Mouse (Mus musculus) heart, adult 11 months (tissue): ENCODE results near the gene Abi3bp.

Experiments used
- DNase-seq: peaks from one replicate; pipeline ENCODE4 v3.0.0; 2022

The Abi3bp gene

DNA sequence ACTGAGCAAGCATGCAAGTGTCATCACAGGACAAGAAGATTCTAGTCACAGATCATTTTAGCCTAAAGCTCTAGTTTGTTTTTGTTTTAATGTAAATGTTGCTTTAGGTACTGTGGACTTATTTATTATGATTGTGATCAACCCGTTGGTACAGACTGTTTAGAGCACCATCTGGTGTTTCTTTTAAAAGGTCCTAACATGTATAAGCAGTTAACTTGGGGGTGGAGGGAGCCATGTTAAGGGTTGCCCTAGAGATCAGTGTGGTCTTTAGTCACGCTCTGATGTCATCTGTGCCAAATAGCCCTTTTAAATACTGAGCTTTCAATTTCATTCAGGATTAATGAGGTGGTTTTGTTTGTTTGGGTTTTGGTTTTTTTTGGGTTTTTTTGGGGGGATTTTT is 218.8 kb downstream of the Abi3bp start:
- DNase-seq: no peak

DNA sequence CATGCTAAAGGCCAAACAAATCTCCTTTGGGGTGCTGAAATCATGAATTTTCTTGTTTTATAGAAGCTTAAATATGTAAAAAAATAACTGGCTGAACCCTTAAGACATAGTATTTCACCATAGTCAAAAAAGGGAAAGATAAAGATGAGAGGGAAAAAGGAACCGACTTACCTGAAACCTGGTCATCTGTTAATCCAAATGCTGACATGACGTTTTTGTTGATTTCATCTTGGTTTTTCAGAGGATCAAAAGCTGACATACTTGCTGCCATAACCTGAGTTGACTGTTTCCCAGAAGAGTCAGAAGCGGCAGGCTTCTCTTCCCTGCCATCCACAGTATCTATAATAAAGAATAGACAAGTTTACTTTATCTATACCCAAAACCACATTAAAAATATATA is 223.2 kb downstream of the Abi3bp start:
- no peak for DNase-seq

DNA sequence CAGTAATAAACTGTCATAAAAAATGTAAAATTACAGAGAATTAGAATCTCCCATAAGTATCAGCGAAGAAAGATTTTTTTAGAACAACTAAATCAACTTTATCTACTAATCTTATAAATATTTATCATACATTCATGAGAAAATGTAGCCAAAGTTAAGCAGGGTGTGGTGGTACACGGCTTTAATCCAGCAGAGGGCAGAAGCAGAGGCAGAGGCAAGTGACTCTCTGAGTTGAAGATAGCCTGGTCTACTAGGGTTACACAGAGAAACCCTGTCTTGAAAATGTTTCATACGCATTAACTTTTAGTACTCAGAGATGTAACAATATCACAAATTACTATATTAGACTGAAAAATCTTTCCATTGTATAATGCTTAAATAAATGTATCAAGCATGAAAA is 228.1 kb downstream of the Abi3bp start:
- no peak for DNase-seq

DNA sequence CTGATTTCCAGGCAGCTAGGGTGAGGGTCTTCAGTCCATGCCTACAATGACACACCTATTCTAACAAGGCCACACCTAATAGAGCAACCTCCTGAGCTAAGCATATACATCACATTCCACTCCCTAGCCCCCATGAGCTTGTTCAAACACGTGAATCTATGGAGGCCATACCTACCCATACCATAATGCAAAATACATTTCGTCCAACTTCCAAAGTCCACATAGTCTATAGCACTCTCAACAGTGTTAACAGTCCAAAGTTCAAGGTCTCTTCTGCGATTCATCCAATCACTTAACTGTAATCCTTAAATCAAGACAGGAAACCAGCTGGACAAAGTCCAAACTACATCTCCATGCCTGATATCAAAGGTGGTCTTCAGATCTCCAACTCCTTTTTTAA is 232.4 kb downstream of the Abi3bp start:
- DNase-seq: no peak

DNA sequence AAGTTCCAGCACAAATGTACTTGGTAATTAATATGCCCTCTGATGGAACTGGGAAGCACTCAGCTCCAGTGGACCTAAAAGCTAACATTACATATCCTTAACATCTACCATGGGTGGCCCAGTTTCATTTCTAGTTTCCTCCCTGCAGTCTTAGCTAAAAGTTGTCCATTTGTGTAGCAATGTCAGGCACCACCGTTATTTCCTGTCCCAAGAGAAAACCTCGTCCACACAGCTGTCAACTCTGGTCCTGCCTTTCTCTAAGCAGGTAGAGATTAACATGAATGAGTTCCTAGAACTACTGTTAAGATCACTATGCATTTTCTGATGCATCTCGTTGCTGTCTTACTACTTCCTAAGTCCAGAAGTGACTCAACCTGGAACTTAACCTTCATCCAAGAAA is 237.9 kb downstream of the Abi3bp start:
- no peak for DNase-seq

DNA sequence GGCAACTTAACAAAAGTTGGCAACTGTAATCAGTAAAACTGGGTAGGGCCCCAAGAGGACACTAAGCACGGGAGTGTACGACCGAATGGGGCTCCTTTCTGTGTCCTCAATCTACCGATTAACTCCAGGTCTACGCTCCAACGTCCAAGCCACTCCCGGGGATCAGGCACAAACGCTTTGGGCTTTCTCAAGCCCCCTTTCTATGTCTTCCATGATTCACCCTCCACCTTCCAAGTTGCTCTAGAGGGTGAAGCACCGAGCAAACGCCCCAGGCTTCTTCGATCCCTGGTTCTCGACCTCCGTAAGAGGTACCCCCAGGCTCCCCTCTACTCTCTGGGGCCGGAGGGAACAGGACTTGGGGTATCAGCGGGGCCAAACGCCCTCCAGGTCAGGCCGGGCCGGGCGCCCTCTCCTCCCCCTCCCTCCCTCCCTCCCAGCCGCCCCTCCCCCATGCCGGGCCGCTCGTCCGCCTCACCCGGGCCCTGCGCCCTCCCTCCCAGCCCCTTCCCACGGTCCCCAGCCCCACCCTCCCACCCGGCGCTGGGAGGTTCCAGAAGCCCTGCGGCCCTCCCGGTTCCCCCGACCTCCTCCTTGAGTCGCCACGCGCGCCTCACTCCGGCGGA is 239.0 kb downstream of the Abi3bp start:
- DNase-seq: no peak

DNA sequence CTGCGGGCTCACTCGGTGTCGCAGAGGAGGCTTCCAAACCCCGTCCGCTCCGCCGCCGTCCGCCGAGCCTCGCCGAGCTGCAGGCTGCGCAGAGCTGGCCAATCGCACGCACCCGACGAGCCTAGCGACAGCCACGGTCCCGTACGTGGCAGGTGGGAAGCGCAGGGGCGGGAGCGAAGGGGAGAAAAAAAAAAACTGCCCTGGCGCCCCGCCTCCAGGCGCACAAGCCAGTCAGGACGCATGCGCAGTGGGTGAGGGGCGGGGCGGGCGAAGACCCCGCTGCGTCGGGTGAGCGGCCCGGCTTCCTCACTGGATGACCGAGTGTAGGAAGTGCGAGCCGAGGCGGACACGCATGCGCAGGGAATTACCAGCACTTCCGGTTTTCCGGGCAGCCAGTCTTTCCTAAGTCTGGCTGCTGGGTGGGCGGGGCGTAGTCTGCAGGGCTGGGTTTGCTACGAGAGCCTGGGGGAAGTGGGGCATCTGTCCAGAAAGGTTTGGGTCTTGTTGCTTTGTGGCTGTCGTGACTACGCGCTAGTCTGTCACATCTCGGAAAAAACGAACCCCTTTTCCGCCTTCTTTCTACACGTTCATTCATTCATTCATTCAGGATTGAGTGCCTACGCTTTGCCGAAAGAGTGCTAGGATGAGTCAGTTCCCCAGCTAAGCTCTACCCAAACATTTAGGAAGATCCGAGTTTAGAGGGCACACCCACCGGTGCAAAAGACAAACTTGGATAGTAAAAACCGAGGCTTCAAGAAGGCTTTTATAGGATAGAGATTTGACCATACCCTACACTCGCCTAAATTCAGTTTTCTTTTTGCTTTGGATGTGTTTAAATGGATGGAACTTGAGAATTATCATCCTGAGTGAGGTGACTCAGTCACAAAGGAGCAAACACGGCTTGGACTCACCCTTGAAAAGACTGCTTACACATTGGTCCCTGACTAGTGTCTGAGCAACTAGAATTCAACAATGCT is 239.8 kb downstream of the Abi3bp start, which contains the start of gene Tfg:
Gene Tfg (minus strand): TSS at position 227 of the 977 bp plus-strand sequence.
- peak; percentile 100 for DNase-seq

DNA sequence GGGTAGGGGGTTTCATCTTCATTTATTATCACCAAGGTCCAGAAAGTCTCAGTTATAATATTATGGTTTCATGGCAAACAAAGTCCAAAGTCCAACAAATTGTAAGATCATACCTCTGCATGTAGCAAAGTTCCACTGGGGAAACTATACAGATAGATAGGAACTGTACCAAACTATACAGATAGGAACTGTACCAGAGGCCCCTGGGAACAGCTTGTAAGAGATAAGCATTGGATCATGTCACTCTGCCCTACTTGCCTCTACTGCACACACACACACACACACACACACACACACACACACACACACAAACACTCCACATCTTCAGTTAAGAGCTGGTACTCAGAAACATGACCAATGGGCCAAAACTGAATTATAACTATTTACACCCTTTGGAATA is 241.4 kb downstream of the Abi3bp start:
- no peak for DNase-seq

DNA sequence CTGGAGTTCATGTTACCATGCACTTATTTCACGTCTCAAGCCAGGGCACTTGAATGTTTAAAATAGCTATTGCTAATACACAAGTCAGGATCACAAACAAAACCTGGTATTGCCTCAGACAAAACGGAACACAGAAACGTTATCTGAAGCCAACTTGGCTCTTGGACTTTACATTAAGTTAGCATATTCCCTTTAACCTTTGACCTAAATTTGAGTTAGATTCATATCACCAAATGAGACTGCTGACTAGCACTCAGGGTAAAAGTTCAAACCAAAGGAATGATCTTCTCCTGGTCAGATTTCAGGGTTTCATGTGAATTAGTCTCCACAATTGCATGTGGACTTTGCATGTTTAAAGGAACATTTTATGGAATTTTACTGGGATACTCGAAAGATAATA is 244.7 kb downstream of the Abi3bp start:
- no peak for DNase-seq

DNA sequence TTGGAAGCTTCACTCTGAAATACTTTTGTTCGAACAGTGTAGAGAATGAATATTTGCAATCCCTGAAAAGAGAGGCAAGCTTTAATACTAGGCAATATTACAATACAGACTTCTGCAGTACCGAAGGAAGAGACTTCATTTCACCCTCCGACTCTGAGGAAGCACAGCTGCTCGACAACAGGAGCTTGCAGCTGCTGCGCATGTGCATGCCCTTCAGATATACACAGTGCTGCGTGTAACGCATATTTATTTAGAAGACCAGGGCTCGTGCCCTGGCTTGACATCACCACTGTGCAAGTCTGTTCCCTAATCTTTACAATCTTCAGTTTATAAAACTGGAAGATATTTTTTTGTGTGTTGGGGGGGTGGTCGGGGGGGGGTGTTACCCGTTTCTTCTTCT is 247.2 kb downstream of the Abi3bp start:
- no peak for DNase-seq

DNA sequence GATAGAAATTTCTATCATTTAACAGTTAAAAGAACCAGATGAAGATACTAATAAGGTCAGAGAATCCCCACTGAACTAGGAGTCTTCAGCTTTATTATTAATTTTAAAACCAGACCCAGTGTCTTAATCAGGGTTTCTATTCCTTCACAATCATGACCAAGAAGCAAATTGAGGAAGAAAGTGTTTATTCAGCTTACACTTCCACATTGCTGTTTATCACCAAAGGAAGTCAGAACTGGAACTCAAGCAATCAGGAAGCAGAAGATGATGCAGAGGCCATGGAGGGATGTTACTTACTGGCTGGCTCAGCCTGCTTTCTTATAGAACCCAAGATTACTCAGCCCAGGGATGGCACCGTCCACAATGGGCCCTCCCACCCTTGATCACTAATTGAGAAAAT is 251.4 kb downstream of the Abi3bp start:
- no peak for DNase-seq
